Mouse (Mus musculus) spleen, postnatal 4 days (tissue): Measurements from ENCODE around the gene Ntf3.

ENCODE experiments used
- DNase-seq, 2 experiments: peaks; one replicate each; pipeline ENCODE4 v3.0.0; 2022; ENCODE audit warnings: low spot score in 2 of 2

Gene Ntf3

GRCm38 (mm10) chr6:126159279-126160066 lies 7.2 kb downstream of the Ntf3 start:
- DNase-seq, result no peak

GRCm38 (mm10) chr6:126155928-126156327 lies 10.8 kb downstream of the Ntf3 start:
- DNase-seq, result no peak

- no peak for DNase-seq
Measured at GRCm38 (mm10) chr6:126154372-126154982, 12.2 kb downstream of the Ntf3 start.

GRCm38 (mm10) chr6:126153154-126153553 lies 13.6 kb downstream of the Ntf3 start:
- DNase-seq, result no peak

GRCm38 (mm10) chr6:126143659-126144058 lies 23.1 kb downstream of the Ntf3 start:
- no peak for DNase-seq

- no peak for DNase-seq
Measured at GRCm38 (mm10) chr6:126142741-126143140, 24.0 kb downstream of the Ntf3 start.

- DNase-seq, result no peak
Measured at GRCm38 (mm10) chr6:126142021-126142554, 24.6 kb downstream of the Ntf3 start.

GRCm38 (mm10) chr6:126141472-126141871 lies 25.2 kb downstream of the Ntf3 start:
- peak in 1 of 2 experiments; percentile 13 for DNase-seq

- DNase-seq, result no peak
Measured at GRCm38 (mm10) chr6:126140961-126141360, 25.7 kb downstream of the Ntf3 start.

GRCm38 (mm10) chr6:126140416-126140815 lies 26.3 kb downstream of the Ntf3 start:
- DNase-seq, result no peak

GRCm38 (mm10) chr6:126134155-126134906 lies 32.4 kb downstream of the Ntf3 start:
- no peak for DNase-seq

GRCm38 (mm10) chr6:126128238-126128637 lies 38.5 kb downstream of the Ntf3 start:
- no peak for DNase-seq

- DNase-seq, result no peak
Measured at GRCm38 (mm10) chr6:126118247-126118646, 48.5 kb downstream of the Ntf3 start.

GRCm38 (mm10) chr6:126117191-126117590 lies 49.5 kb downstream of the Ntf3 start:
- DNase-seq, result no peak

- no peak for DNase-seq
Measured at GRCm38 (mm10) chr6:126114934-126115633, 51.6 kb downstream of the Ntf3 start.

GRCm38 (mm10) chr6:126110892-126111835 lies 55.5 kb downstream of the Ntf3 start:
- no peak for DNase-seq

- no peak for DNase-seq
Measured at GRCm38 (mm10) chr6:126109184-126109583, 57.5 kb downstream of the Ntf3 start.

GRCm38 (mm10) chr6:126108771-126109170 lies 57.9 kb downstream of the Ntf3 start:
- DNase-seq, result no peak

- no peak for DNase-seq
Measured at GRCm38 (mm10) chr6:126107398-126107797, 59.3 kb downstream of the Ntf3 start.

GRCm38 (mm10) chr6:126106798-126107173 lies 59.9 kb downstream of the Ntf3 start:
- DNase-seq, result no peak
